Mouse (Mus musculus): ENCODE measurements around the gene Ush1g. TPM values are rescaled to one million over a fixed set of nuclear protein-coding genes. Genes with fewer than 3 reads are reported as not detected.

The Ush1g gene
- total and polyA plus RNA-seq, 3 experiments = not detected

DNA sequence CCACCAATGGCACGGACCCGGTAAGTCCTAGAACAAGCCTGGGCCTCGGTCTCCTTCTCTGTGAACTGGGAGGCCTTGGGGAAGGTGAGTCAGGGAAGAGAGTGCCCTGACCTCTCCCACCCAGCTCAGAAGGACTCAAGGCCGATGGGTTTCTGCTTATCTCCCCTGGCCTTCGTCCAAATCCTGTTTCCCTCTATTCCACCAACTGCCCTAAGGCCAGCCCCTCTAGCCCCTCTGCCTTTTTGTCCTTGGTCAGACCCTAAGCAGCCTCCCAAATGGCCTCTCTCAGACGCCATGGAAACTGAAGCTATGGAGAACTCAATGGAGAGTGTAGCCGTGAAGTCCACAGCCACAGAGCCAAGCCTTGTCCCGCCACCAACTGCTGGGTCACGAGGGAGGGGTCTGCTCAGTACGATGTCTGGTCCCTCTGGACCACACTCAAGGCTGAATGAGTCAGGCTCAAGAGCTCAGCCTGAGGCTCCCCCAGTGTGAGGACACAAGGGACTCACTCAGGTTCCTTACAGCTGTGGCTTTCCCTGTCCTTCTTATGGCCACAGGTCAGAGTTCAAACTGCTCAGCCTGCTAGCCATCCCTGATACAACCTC lies 48.8 kb downstream of the Ush1g start:
- Histone ChIP-seq H3K4me3 (ENCODE audit: control insufficient read depth in 1 of 2, insufficient read depth in 1 of 2, low read depth in 2 of 2, low read length in 2 of 2) (no peak overlapping the region), H3K9me3 (replicated peaks; ENCODE audit: insufficient read depth, low read length) (no peaks in the 10 kb centered on the region), H3K27me3 (ENCODE audit: control insufficient read depth in 1 of 2, insufficient read depth in 2 of 2, low read length in 2 of 2) (no peaks in the 10 kb centered on the region), H3K4me1 (ENCODE audit: control insufficient read depth in 1 of 2, insufficient read depth in 2 of 2, low read length in 2 of 2) (peaks cover 5 to 15% of the 10 kb centered on the region in 2 experiments), H3K27ac (ENCODE audit: control insufficient read depth, low read depth, low read length) (no peak overlapping the region), H3K36me3 (ENCODE audit: control insufficient read depth in 1 of 2, insufficient read depth in 2 of 2, low read length in 2 of 2) (peaks cover 0 to 11% of the 10 kb centered on the region in 2 experiments; a peak in 3 of 4 replicates), H3K9ac (ENCODE audit: control insufficient read depth, low read depth, low read length, poor library complexity, severe bottlenecking) (no peak overlapping the region), H3K79me2 (ENCODE audit: control insufficient read depth, insufficient read depth, low read length, poor library complexity) (peaks cover 6% of the 10 kb centered on the region; the same call in 1 of the 2 replicates)
- no peak for DNase-seq (ENCODE audit: low read depth, low spot score)
- TF ChIP-seq MYB (IDR thresholded peaks at IDR 0.05; ENCODE audit: low read depth, low read length) (no peak), UBTF (IDR thresholded peaks at IDR 0.05; ENCODE audit: borderline replicate concordance, insufficient read depth, low read depth, low read length) (no peak), TBP (IDR thresholded peaks at IDR 0.05; ENCODE audit: low read depth, low read length) (no peak), RAD21 (IDR thresholded peaks at IDR 0.05; ENCODE audit: low read depth, low read length) (no peak), SMC3 (IDR thresholded peaks at IDR 0.05; ENCODE audit: low read depth, low read length) (no peak), CTCF (IDR thresholded peaks at IDR 0.05 in 2 of 3, conservative IDR thresholded peaks at IDR 0.05 in 1 of 3; ENCODE audit: control insufficient read depth in 1 of 3, insufficient read depth in 1 of 3, low read depth in 2 of 3, low read length in 3 of 3, poor library complexity in 1 of 3, severe bottlenecking in 1 of 3) (no peak), CHD2 (IDR thresholded peaks at IDR 0.05; ENCODE audit: low read length) (no peak), MAZ (IDR thresholded peaks at IDR 0.05; ENCODE audit: low read depth, low read length) (no peak), ZNF384 (IDR thresholded peaks at IDR 0.05; ENCODE audit: low read depth, low read length) (no peak)

DNA sequence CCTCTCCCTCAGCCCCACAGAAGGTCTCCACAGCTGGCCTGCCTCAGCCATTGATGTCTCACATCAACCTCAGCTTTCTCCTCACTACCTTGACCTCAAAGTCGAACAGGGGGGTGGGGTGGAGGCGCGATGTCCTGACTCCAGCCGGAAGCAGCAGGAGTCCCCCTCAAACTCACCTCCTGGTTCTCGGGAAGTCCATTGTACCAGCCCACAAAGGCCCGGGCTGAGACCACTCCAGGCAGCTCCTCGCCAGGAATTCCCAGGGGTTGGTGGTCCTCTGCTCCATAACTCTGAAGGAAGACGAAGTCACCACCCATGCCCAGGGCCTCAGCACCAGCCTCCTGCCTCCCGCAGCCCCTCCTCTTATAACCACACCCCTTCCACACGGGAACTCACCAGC lies 50.4 kb downstream of the Ush1g start:
- TF ChIP-seq HCFC1 (IDR thresholded peaks at IDR 0.05; ENCODE audit: low read depth, low read length) (no peak), RAD21 (IDR thresholded peaks at IDR 0.05; ENCODE audit: low read depth, low read length) (no peak), RCOR1 (IDR thresholded peaks at IDR 0.05; ENCODE audit: low read depth, low read length) (no peak), GABPA (IDR thresholded peaks at IDR 0.05; ENCODE audit: low read depth, low read length) (no peak), ELF1 (IDR thresholded peaks at IDR 0.05; ENCODE audit: low read depth, low read length) (no peak)

DNA sequence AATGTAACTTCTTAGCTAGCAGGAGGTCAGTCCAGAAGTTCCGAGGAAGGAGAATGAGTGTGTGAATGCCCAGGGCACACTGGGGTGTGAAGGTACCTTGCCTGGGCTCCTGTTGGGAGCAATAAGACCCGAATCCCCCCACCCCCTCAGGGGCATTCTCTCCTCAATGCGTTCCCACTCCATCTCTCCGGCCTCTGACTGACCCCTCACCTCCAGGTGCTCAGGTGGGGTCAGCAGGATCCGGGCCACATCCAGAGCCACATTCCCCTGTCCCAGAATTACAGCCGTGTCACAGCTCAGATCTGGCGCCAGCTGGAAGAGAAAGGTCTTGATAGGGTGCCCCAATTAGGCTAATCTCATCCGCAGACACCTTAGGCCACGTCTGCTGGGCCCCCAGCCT lies 50.8 kb downstream of the Ush1g start:
- no peak overlapping the region for H3K9ac ChIP-seq (ENCODE audit: control insufficient read depth, low read depth, low read length, poor library complexity, severe bottlenecking)
- no peaks in the 10 kb centered on the region for H3K9me3 ChIP-seq (replicated peaks; ENCODE audit: insufficient read depth, low read length)
- peaks cover 5 to 13% of the 10 kb centered on the region in 2 experiments for H3K4me1 ChIP-seq (ENCODE audit: control insufficient read depth in 1 of 2, insufficient read depth in 2 of 2, low read length in 2 of 2)
- DNase-seq (ENCODE audit: low read depth, low spot score) = no peak
- no peak overlapping the region for H3K4me3 ChIP-seq (ENCODE audit: control insufficient read depth in 1 of 2, insufficient read depth in 1 of 2, low read depth in 2 of 2, low read length in 2 of 2)
- H3K27me3 ChIP-seq (ENCODE audit: control insufficient read depth in 1 of 2, insufficient read depth in 2 of 2, low read length in 2 of 2) = no peaks in the 10 kb centered on the region
- H3K27ac ChIP-seq (ENCODE audit: control insufficient read depth, low read depth, low read length) = no peak overlapping the region
- TF ChIP-seq NRF1 (IDR thresholded peaks at IDR 0.05; ENCODE audit: insufficient read depth, low read depth, low read length, poor library complexity, severe bottlenecking) (no peak), JUND (IDR thresholded peaks at IDR 0.05; ENCODE audit: low read depth, low read length) (no peak), TAL1 (IDR thresholded peaks at IDR 0.05; ENCODE audit: low read length) (no peak), SIN3A (IDR thresholded peaks at IDR 0.05; ENCODE audit: low read length) (no peak), MAZ (IDR thresholded peaks at IDR 0.05; ENCODE audit: low read depth, low read length) (no peak)
- H3K79me2 ChIP-seq (ENCODE audit: control insufficient read depth, insufficient read depth, low read length, poor library complexity) = no peaks in the 10 kb centered on the region
- peaks cover 0 to 11% of the 10 kb centered on the region in 2 experiments; a peak in 3 of 4 replicates for H3K36me3 ChIP-seq (ENCODE audit: control insufficient read depth in 1 of 2, insufficient read depth in 2 of 2, low read length in 2 of 2)

More for the DNA sequence above, 50.4 kb downstream of the Ush1g start:
- H3K27ac ChIP-seq (ENCODE audit: control insufficient read depth, low read depth, low read length) = no peak overlapping the region
- peaks cover 5 to 15% of the 10 kb centered on the region in 2 experiments for H3K4me1 ChIP-seq (ENCODE audit: control insufficient read depth in 1 of 2, insufficient read depth in 2 of 2, low read length in 2 of 2)
- peaks cover 1% of the 10 kb centered on the region; the same call in 1 of the 2 replicates for H3K79me2 ChIP-seq (ENCODE audit: control insufficient read depth, insufficient read depth, low read length, poor library complexity)
- no peak for DNase-seq (ENCODE audit: low read depth, low spot score)
- no peak overlapping the region for H3K9ac ChIP-seq (ENCODE audit: control insufficient read depth, low read depth, low read length, poor library complexity, severe bottlenecking)
- no peak overlapping the region for H3K4me3 ChIP-seq (ENCODE audit: control insufficient read depth in 1 of 2, insufficient read depth in 1 of 2, low read depth in 2 of 2, low read length in 2 of 2)
- no peaks in the 10 kb centered on the region for H3K9me3 ChIP-seq (replicated peaks; ENCODE audit: insufficient read depth, low read length)
- no peaks in the 10 kb centered on the region for H3K27me3 ChIP-seq (ENCODE audit: control insufficient read depth in 1 of 2, insufficient read depth in 2 of 2, low read length in 2 of 2)
- peaks cover 0 to 11% of the 10 kb centered on the region in 2 experiments; a peak in 3 of 4 replicates for H3K36me3 ChIP-seq (ENCODE audit: control insufficient read depth in 1 of 2, insufficient read depth in 2 of 2, low read length in 2 of 2)

Data from MEL (cell line).